Mouse (Mus musculus): ENCODE measurements at regions not wholly inside any gene's neighbourhood (a gene's known extent, or its start where the extent isn't known, plus 50 kb on each side); places are given as distances from the start of the nearest gene placed in this dataset.

DNA sequence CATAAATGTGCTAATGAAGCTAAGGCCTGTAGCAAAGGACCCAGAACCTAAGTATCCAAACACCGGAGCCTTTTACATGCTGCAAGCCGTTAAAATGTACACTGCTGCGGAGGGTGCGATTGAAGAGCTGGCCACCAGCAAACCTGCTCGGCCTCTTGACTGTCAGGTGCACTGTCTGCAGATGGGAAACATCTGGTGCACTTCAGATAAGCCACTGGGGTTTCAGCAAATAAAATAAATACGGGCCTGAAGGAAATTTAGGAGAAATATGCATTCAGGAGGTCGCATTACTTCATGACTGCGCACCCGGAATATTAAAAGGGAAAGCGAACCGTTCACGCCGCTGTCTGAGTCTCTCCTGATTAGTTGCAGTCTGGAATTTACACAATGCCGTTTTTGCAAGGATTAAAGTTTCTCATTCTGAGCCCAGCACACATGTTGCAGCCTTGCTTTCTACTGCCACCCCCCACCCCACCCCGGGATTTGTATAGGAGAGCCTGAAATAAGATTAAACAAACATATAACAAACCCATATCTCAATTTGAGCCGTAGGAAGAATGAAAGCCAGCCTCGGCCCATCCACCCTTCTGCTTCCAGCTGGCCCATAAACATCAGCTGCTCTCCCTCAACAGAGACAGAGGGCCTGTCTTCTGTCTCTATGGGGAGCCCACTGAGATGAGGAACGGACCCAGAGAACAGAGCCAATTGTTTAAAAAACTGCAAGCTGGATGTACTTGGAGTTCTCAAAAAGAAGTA is 103.5 kb upstream of the Cd180 start:
- peak in 1 of 2 experiments; percentile 20 for DNase-seq (ENCODE audit: low spot score in 2 of 2)

DNA sequence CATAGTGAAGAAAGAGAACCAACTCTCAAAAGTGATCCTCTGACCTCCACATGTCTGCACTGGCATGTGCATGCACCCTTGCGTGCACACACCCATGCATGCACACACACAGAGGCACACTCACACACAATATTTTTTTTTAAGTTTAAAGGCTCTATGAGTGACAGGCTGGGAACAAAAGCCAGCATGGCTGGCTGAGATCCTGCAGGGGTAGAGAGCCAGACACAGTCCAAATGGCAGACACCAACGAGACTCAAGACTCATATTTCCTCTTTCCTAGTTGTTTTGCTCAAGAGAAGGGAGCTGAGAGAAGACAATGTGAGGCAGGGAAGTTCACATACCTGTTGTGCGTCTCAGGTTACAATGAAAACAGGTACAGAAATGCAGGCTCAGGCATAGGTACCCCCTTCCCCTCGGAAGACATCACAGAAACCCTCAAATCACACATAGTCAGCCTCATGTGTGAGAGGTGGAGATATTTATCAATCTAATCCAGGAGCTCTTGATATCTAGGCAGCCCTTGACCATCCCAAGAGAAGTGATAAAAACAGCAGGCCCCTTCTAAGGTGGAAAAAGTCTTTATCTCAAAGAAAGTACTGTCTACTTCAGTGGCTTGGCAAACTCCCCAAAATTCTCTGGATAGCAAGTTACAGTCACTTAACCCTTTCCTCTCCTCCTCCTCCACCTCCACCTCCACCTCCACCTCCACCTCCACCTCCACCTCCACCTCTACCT is 101.4 kb upstream of the Cd180 start:
- no peak for DNase-seq (ENCODE audit: low spot score in 2 of 2)

DNA sequence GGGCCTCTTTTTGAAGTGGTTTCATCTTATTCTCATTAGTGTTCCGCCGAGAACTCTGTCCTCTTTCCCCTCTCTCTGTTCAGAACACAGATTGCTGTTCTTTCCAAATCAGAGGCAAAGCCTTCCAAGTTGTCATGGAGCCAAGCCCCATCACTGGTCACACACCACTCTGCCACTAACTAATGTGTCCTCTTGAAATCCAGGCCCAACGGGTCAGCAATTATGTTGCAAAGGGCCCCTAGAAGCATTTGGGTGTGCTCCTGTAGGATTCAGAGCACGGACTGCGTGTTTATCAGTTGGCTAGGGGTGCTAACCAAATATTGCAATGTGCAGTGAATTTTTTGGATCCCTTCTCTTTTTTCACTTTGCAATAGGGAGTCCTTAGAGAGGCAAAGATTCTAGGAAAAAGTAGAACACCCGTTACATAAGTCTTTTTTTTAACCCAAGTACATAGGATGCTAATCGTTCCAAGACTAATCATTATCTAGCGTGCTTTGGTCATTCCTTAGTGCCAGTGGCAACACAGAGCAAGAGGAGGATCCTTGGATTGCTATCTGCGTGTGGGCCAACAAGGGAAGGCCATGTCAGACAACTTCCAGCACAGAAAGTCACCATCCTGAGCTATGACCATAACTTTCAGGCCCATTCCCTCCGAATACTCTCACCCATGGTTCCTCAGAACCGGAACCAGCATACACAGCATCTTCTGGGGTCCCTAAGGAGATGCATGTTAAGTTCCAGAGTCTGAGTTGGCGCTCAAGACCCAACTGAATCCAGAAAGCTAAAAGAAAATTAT is 99.8 kb upstream of the Cd180 start:
- DNase-seq (ENCODE audit: low spot score in 2 of 2): peak in 1 of 2 experiments; percentile 21

DNA sequence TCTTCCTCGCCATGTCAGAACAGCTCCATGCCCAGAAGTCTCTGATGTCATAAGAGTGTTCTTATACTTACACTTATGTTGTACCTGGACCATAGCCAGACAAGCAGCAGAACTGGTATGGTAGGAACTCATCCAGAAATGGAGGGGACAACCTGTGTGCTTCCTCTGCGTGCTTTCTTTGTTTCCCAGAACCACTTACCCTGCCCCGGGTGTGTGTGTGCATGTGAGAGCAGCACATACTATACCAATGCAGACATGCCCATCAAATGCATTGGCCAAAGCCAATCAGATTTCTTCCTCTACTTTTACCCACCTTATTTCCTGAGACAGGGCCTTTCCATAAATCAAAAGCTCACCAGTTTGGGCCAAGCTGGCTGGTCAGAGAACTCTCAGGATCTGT is 99.2 kb upstream of the Cd180 start:
- DNase-seq (ENCODE audit: low spot score in 2 of 2): no peak

DNA sequence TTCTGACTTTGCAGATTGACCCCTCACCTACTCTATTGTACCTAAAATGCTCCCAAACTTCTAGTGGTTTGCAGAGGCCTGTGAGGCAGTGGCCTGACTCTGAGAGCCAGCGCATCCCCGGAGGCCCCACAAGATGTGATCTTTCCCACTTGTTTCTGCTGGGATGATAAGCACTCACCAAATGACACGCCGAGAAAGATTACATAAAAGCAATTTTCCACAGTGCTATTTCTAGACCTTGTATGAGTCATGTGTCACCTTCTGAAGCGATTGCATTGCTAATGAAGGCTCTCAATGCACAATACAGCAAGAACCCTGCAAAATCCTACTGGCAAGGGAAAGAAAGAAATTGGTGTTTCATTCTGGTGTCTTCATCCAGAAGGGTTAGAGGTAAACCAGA is 97.8 kb upstream of the Cd180 start:
- no peak for DNase-seq (ENCODE audit: low spot score in 2 of 2)

DNA sequence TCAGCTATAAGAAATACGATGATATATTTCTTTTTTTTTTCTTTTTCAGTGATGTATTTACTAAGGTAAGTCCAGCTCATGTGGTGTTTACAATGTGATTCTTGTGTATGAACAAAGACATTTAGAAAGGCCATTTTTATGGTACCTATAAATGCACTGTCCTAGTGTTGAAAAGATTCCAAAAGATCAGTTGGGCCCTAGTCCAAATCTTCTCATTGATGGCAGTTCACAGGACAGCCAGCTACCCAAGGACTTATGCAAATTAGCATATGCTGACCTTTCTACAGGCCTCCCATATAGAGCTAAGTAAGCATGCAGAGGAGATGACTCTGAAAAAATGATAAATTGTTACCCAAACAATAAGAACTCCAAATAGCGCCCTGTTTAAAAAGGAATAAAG is 97.3 kb upstream of the Cd180 start:
- DNase-seq (ENCODE audit: low spot score in 2 of 2): no peak

DNA sequence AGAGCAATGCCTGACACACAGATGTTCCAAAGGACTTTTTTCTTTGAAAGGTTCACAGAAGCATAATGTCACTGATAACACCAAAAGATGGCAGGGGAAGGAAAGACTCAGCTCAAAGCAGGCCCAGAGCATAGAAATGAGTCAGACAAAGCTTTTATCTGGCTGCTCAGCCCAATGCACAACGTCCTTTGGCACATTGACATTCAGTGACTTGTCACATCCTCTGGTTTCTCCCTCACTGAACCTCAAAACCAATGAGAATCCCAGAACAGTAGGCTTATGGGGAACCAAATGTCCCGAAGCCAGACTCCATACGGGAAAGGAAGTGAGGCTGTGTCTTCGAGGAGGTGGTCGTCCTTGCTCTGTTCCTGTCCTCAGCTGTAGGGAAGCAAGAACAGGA is 95.2 kb upstream of the Cd180 start:
- no peak for DNase-seq (ENCODE audit: low spot score in 2 of 2)

DNA sequence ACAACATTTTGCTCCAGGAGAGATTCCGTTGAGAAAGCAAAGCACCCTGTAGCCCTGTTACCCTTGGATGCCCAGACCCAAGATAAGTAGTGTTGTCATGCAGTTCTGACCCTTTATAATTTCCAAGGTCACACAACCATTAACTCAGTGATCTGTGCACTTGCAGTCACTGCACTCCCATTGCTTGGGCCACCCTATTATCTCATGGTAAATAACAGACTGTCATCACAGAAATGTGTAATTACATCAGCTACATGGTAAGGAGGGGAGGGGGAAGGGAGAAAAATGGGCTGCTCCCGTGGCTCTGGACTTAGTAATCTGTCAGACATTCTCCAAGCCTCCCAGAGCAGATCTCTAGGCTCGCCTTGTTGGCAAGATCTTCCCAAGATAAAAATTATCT is 93.8 kb upstream of the Cd180 start:
- DNase-seq (ENCODE audit: low spot score in 2 of 2): no peak

DNA sequence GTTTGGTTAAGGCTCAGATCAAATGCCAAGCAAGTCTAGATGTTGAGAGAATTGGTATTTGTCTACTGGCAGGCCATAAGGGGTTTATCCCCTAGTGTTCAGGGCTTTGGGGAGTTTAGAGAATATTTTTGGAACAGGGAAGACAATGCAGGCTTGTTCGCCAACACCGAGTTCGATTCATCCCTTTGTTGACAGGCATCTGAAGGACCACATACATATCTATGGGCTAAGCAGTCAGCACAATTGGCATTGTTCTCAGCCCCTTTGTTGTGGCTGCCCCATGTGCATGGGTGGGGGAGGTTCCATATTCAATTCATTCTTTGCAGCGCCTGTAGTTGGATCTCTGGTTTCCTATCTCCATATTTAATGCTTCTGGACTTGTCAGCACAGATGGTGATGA is 93.3 kb upstream of the Cd180 start:
- DNase-seq (ENCODE audit: low spot score in 2 of 2): no peak

DNA sequence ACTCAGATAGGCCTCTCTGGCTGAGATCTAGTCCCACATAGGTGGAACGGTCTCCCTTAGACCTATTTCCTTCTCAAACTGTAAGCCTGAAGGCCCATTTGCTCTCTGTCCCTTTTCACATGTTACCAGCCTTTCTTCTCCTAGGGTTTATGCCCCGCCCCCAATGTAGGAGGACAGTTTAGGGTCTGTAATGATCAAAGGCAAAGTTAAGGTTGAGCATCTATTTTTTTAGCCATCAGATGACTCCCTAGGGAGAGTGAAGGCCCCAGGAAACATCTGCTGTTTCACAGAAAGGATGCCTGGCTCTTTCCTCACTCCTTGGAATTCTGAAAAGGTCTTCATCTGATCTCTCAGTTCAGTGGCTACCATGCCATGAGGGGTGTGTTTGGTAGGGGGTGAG is 68.9 kb upstream of the Cd180 start:
- no peak for DNase-seq (ENCODE audit: low spot score in 2 of 2)

DNA sequence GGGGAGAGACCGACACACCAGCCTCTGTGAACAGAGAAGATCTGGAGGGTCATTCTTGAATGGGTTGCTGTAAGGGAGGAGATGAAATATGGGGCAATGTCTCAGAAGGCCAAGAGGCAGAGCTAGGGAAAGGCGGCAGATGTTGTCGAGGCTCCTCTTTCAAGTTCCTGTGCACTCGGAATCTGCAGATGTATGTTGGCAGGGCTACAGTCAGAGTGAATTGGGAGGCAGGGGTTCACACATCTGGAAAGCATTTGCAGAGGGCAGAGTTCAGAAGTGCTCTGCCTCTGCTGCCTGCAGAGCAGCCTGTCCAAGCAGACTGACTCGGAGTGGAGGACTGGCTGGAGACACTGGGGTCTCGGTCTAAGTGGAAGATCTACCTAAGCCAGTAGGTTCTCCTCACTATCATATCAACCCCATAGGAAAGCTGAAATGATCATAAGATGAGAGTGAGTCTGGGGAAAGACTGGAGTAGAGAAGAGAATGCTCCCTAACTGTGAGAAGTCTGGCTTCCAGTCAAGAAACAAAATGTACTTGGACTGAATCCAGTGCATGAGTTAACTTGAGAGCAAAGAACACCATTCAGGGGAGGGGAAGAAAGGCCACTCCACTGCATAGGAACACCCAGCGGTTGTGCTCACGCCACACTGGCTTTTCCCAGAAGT is 68.1 kb upstream of the Cd180 start:
- DNase-seq (ENCODE audit: low spot score in 2 of 2): peak in 1 of 2 experiments; percentile 40

DNA sequence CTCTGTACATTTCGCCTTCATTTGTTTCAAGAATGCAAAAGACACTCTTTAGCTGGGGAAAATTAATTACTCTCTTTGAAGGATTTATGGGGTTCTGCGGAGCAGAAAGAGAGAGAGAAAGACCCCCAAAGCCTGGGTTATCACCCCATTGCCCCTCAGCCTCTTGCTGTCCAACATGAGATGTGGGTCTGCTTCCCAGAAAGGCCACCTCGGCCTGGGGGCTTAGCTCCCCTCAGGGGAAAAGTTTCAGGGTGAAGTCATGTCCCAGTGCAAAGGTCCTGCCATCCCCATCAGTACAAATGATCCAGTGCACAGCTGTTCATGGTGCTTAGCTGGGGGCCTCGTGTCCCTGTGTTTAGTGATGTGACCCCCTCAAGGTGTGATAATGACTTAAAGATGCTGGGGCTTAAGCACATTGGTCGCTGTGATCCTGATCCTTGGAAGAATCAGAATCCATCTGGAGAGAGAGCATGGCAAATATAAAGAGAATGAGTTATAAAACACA is 67.5 kb upstream of the Cd180 start:
- no peak for DNase-seq (ENCODE audit: low spot score in 2 of 2)

DNA sequence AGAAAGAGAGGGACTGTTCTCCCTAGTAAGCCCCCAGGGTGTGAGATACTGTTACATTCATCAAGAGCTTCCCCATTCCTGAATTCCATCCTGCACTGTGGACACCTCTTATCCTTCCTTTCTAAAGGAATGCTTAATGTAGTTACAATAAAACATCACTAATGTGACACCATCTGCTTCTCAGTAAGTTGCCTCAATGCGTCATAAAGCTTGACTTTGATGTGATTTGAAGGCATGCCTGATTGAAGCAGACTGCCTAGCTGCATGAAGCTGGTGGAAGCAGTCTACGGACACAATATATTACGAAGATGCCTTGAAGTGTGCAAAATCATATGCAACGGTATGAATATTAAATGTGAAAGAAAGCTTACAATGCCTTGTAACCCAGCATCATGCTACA is 65.6 kb upstream of the Cd180 start:
- DNase-seq (ENCODE audit: low spot score in 2 of 2): no peak

DNA sequence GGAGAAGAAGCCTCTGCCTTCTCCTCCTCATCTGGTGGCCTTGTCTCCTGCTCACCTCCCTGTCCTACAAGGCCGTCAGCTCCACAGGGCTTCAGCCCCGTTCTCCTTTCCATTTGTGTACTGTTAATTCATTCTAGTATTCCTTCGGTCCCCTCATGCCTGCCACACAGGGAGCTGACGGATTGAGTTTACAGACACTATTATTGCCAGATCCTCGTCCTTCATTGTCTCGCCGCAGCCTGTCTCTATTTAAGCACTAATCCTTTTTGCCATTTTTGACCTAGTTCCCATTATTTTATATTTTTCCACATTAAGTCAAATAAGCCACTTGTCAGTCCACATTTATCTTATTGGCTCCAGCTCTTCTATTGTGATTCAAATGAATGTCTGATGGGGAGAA is 64.2 kb upstream of the Cd180 start:
- DNase-seq (ENCODE audit: low spot score in 2 of 2): no peak

DNA sequence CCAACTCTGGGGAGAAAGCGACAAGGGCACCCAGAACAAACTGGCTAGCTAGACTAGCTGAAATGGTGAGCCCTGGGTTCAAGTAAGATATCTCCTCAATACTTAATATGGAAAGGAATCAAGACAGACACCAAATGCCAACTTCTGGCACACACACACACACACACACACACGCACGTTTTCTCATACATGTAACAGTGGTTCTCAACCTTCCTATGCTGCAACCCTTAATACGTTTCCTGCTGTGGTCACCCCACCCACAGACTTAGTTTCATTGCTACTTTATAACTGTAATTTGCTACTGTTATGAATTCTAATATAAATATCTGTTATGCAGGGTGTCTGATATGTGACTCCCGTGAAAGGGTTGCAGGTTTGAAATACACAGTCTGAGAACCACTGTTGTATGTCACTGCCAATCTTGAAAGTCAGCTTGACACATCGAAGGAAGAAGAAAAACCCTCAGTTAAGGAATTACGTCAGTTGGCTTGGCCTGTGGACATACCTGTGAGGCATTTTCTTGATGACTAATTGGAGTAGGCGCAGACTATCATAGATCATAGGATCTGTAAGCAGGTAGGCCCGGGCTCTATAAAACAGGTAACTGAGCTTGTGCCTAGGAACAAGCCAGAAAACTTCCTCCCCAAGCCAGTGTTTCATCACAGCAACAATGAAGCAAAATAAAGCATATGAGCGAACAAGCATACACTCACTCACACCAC is 59.0 kb upstream of the Cd180 start:
- no peak for DNase-seq (ENCODE audit: low spot score in 2 of 2)

DNA sequence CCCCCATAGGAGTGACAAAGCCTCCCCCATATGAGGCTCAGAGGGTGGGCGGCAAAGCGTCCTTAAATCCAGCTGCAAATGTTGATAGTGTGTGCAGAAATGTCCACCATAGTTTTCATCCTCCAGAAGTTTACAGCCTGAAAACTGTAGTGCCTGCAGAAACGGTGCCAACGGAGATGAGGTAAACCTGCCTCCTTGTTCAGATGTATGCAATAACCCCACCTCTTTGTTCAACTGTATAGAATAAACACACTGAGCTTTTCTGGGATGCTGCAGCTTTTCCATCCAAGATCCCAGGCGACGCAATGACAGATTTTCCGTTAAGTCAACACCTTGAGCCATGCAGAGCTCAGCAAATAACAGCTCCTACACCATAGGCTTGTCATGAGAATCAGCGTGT is 57.3 kb upstream of the Cd180 start:
- DNase-seq (ENCODE audit: low spot score in 2 of 2): no peak

DNA sequence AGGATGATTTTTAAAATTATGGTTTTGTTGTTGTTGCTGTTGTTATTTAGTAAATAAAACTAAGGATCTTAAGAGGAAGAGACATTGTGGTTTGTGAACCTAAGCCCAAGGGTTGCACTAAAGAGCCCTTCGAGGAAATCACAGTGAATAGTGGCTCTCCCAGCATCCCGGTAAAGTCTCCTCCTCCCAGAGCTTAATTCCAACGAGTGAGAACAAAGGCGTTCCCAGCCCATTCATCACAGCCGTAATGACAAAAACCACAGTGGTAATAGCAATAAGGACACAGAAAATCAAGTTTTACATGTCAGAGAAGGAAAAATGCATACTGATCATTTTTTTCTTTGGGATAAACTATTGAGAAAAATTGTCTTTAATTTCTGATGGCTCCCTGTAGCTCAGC is 56.3 kb upstream of the Cd180 start:
- no peak for DNase-seq (ENCODE audit: low spot score in 2 of 2)

DNA sequence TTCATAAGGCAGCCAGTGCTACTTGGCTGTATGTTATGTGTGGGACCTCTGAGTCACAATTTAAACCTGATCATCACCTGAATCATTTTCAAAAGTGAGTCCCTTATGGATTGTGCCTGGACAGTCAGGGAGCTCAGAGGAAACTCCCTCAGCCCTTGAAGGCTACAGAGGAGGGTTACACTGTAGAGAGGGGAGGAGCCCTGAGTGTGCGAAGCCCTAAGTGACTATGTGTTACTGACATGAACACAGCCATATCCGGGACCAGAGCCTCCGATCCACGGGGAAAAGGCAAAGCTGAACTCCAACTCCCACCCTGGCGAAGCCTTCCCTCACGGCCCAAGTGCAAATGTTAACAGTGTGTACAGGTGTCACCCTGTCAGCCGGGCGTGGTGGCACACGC is 53.7 kb upstream of the Cd180 start:
- no peak for DNase-seq (ENCODE audit: low spot score in 2 of 2)

DNA sequence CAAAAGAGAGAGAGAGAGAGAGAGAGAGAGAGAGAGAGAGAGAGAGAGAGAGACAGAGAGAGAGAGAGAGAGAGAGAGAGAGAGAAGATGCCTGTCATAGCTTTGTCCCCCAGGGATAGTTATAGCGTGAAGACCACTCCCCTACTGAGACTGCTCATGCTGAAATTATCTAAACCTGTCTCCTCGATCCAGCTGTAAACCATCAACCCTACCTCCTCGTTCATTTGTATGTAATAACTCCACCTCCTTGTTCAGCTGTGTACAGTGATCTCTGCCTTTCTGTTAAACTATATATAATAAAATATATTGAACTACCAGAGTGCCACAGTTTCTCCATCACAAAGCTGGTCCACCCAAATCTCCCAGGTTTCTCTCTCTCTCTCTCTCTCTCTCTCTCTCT is 53.2 kb upstream of the Cd180 start:
- DNase-seq (ENCODE audit: low spot score in 2 of 2): no peak

All from frontal cortex, postnatal 10 days (tissue).